Mouse (Mus musculus) small intestine, adult 2 months (tissue): Measurements from ENCODE around the gene Fmo3.

Source experiments
- CTCF ChIP-seq: fragments of 200-500 bp; IDR thresholded peaks from 2 replicates; pipeline ENCODE4 v1.5.1; 2012; ENCODE audit warnings: low read depth, mild to moderate bottlenecking, control low read depth, inconsistent platforms, low read length, moderate library complexity, mixed read lengths; ENCODE audit not compliant: insufficient replicate concordance, insufficient read length; ENCODE audit errors: extremely low read depth
- POLR2A ChIP-seq: fragments of 200-500 bp; IDR thresholded peaks from 2 replicates; pipeline ENCODE4 v1.6.1; 2012; ENCODE audit warnings: low read depth, mild to moderate bottlenecking, control low read depth, inconsistent platforms, low read length, moderate library complexity

GRCm38 (mm10) chr1:162943700-162944099, 40.6 kb downstream of the Fmo3 start:
- no peak for TF ChIP-seq CTCF
- no peak for TF ChIP-seq POLR2A
